Mouse (Mus musculus) lung, embryonic 16.5 days (tissue): ENCODE data around the gene Krt222. TPM values are rescaled to one million over a fixed set of nuclear protein-coding genes. Genes with fewer than 3 reads are reported as not detected.

Experiments
- ATAC-seq: fragments of 200-750 bp; cut with Nextera tagmentation; 2 replicates; pipeline ENCODE4 v1.8.0; 2017; ENCODE audit warnings: low read depth, mild to moderate bottlenecking, moderate library complexity
- H3K27ac ChIP-seq: fragments of 300-500 bp; sonication (generic); 2 replicates; pipeline ENCODE4 v1.5.1; 2014; ENCODE audit warnings: mild to moderate bottlenecking, control low read depth, low read length
- H3K27me3 ChIP-seq: fragments of 300-500 bp; sonication (generic); 2 replicates; pipeline ENCODE4 v1.6.1; 2014; ENCODE audit warnings: low read depth, low read length, mixed read lengths; ENCODE audit not compliant: control insufficient read depth, insufficient read depth
- H3K36me3 ChIP-seq: fragments of 300-500 bp; sonication (generic); 2 replicates; pipeline ENCODE4 v1.6.1; 2014; ENCODE audit warnings: low read length; ENCODE audit not compliant: control insufficient read depth, insufficient read depth
- H3K4me1 ChIP-seq: fragments of 300-500 bp; sonication (generic); replicated peaks from 2 replicates; pipeline ENCODE4 v1.6.1; 2014; ENCODE audit warnings: low read length, mixed read lengths; ENCODE audit not compliant: control insufficient read depth, insufficient read depth
- H3K4me2 ChIP-seq: fragments of 300-500 bp; sonication (generic); 2 replicates; pipeline ENCODE4 v1.6.1; 2014; ENCODE audit warnings: low read depth, low read length, control low read depth
- H3K4me3 ChIP-seq: fragments of 300-500 bp; sonication (generic); 2 replicates; pipeline ENCODE4 v1.5.1; 2014; ENCODE audit warnings: mild to moderate bottlenecking, low read length, control low read depth
- H3K9ac ChIP-seq: fragments of 300-500 bp; sonication (generic); 2 replicates; pipeline ENCODE4 v1.6.1; 2014; ENCODE audit warnings: low read length, control low read depth
- H3K9me3 ChIP-seq: fragments of 300-500 bp; sonication (generic); 2 replicates; pipeline ENCODE4 v1.6.1; 2016; ENCODE audit warnings: low read length; ENCODE audit not compliant: control insufficient read depth
- WGBS: fragments of 180-500 bp; shearing (Covaris S2); extraction: QIAGEN DNeasy Blood & Tissue Kit; methylation state at CpG from one replicate; pipeline ENCODE4 v1.1.7; 2014; 5-methylcytosine and 5-hydroxymethylcytosine counted together
- polyA plus RNA-seq: library from polyadenylated mRNA; unstranded; fragments of >200 nt; fragmentation: Nextera tagmentation; extraction: Ambion mirVana; gene quantifications from 2 replicates; pipeline ENCODE4 v1.2.1, GENCODE M21; 2015

Krt222 gene
- polyA plus RNA-seq, 1 experiment from 2014 or later = 0.29 TPM

DNA sequence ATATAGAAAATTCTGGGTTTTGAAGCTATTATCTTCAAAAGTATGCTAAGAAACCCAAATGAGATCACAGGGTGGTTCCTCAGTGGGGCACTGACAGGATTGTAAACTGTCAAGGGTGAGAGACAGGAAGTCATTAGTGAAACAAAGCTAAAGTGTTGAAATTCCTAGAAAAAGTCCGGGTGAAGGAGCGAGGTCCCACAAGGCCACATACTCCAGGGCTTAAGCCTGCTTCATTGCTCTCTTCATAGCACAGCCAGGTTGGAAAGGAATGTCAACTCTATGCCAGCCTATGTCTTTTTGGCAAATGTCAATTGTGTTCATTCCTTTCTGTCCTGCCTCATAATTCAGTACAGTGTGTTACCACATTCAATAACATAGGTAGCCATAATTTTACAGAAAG is 36.4 kb downstream of the Krt222 start:
- WGBS = 16% methylated on average over 2 of the region's 2 CpGs
- Histone ChIP-seq H3K36me3 (peaks cover 21% of the 10 kb centered on the region), H3K27me3 (no peaks in the 10 kb centered on the region), H3K4me1 (no peaks in the 10 kb centered on the region), H3K9ac (no peak overlapping the region), H3K9me3 (no peaks in the 10 kb centered on the region), H3K4me3 (no peak overlapping the region), H3K4me2 (no peak overlapping the region), H3K27ac (no peak overlapping the region)
- no peak for ATAC-seq

DNA sequence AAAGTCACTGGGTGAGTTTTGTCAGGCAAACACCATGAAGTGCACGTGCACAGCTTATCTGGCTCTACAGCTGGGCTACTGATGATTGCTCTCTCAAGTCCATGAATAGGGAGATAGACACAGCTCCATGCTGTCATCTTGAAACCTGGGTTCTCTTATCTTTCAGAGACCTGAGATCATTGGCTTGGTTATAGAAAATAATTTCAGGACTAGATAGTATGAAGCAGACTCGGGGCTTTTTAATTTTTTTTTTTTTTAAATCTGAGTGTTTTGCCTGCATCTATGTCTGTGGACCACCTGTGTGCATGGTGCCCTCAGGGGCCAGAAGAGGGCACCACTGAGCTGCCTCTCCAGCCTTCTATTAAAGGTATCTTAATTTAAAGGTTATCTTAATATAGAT is 36.9 kb downstream of the Krt222 start:
- peaks cover 16% of the 10 kb centered on the region for H3K36me3 ChIP-seq
- H3K9me3 ChIP-seq = no peaks in the 10 kb centered on the region
- H3K27ac ChIP-seq = no peak overlapping the region
- H3K4me2 ChIP-seq = no peak overlapping the region
- H3K4me3 ChIP-seq = no peak overlapping the region
- 12% methylated on average over 2 of the region's 2 CpGs for WGBS
- no peaks in the 10 kb centered on the region for H3K4me1 ChIP-seq
- no peaks in the 10 kb centered on the region for H3K27me3 ChIP-seq
- no peak overlapping the region for H3K9ac ChIP-seq
- ATAC-seq = no peak

DNA sequence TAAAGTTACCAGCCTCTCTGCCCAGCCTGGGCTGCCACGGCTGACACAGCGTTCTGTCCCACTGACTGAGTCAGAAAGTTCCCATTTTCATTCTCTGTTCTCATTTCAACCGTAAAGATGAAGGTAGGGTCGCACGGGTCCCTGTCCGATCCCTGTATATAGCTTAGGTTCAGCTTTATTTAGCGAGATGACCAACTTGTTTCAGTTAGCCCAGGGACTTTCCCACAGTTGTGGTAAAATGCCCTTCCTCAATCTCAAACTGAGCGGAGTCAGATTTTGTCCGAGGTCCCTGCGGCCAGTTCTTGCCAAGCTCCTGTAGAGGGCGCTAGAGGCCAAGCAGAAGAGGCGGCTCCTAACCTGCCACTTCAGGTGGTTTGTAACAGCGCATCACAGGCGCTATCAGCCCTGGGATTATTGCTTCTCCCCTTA is 54.7 kb downstream of the Krt222 start:
- no peaks in the 10 kb centered on the region; the same call in none of the 2 replicates for H3K27me3 ChIP-seq
- H3K27ac ChIP-seq = no peak overlapping the region
- H3K4me3 ChIP-seq = no peak overlapping the region
- H3K9ac ChIP-seq = no peak overlapping the region
- H3K4me2 ChIP-seq = no peak overlapping the region
- H3K36me3 ChIP-seq = no peaks in the 10 kb centered on the region
- WGBS = 20% methylated on average over 14 of the region's 14 CpGs
- H3K4me1 ChIP-seq = no peaks in the 10 kb centered on the region
- H3K9me3 ChIP-seq = no peaks in the 10 kb centered on the region
- no peak for ATAC-seq

DNA sequence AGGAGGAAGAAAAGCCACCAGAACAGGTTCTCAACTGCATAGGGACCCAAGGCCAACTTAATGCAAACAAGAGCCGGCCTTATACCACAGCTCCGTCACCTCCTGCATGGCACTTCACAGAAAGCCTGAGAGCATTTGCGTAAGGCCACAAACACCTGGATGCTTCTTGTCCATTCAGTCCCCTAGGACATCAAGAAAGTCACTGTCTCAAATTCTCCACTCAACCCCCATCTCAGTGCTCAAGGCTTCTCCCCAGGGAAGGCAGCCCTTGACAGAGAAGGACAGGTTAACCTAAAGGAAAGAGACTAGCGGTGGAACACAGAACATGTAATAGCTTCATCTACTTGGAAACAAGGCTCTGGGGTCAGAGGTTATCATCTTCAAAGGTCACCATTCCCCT is 56.5 kb downstream of the Krt222 start:
- Histone ChIP-seq H3K36me3 (no peaks in the 10 kb centered on the region), H3K9ac (no peak overlapping the region), H3K4me3 (no peak overlapping the region), H3K27me3 (no peaks in the 10 kb centered on the region; the same call in none of the 2 replicates), H3K4me1 (no peaks in the 10 kb centered on the region), H3K27ac (no peak overlapping the region), H3K4me2 (no peak overlapping the region), H3K9me3 (no peaks in the 10 kb centered on the region)
- WGBS = 55% methylated on average over 4 of the region's 4 CpGs
- no peak for ATAC-seq

DNA sequence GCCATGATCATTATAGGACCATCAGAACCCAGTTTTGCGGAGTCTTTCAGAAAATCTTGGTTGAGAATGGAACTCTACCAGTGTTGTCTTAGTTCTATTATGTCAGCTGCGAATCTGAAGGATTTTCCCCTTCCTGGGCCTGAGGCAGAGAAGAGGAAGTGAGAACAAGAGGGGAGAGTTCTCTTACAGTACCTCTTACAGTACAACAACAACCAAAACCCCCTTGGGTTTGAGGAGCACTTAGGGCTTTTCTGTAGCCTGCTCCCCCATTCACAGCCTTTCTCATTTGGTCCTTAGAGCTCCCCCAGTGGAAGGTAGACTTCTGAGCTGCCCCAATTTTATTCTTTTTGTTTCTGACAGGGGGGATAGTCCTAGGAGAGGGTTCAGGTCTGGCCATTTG is 57.0 kb downstream of the Krt222 start:
- 74% methylated on average over 2 of the region's 2 CpGs for WGBS
- no peak for ATAC-seq
- H3K4me1 ChIP-seq = no peaks in the 10 kb centered on the region
- H3K9ac ChIP-seq = no peak overlapping the region
- no peaks in the 10 kb centered on the region for H3K9me3 ChIP-seq
- H3K4me3 ChIP-seq = no peak overlapping the region
- no peak overlapping the region for H3K27ac ChIP-seq
- H3K4me2 ChIP-seq = no peak overlapping the region
- no peaks in the 10 kb centered on the region for H3K36me3 ChIP-seq
- H3K27me3 ChIP-seq = no peaks in the 10 kb centered on the region; the same call in none of the 2 replicates

Other genes starting within 250 kb of the Krt222 start
- gene Top2a, start 219.9 kb downstream of the Krt222 start, polyA plus RNA-seq = 257 and 270 TPM in 2 replicates
- gene Igfbp4, start 202.8 kb downstream of the Krt222 start, polyA plus RNA-seq = 498 TPM in 2 replicates
- 0.19 and 0.39 TPM in 2 replicates for gene Tns4, start 154.8 kb downstream of the Krt222 start, polyA plus RNA-seq
- gene Ccr7, start 89.0 kb downstream of the Krt222 start, polyA plus RNA-seq = 0.18 and 0.20 TPM in 2 replicates
- gene Smarce1, start 13.1 kb downstream of the Krt222 start, polyA plus RNA-seq = 199 and 235 TPM in 2 replicates
- gene Krt24, start 41.2 kb upstream of the Krt222 start, polyA plus RNA-seq = not detected in 2 replicates
- not detected in 2 replicates for gene Krt25, start 78.9 kb upstream of the Krt222 start, polyA plus RNA-seq
- gene Krt26, start 93.9 kb upstream of the Krt222 start, polyA plus RNA-seq = not detected in 2 replicates
- not detected in 2 replicates for gene Krt27, start 107.0 kb upstream of the Krt222 start, polyA plus RNA-seq
- 0.13 and 0.21 TPM in 2 replicates for gene Krt28, start 130.8 kb upstream of the Krt222 start, polyA plus RNA-seq
- 21.6 and 23.2 TPM in 2 replicates for gene Krt10, start 145.3 kb upstream of the Krt222 start, polyA plus RNA-seq
- gene Krt12, start 178.2 kb upstream of the Krt222 start, polyA plus RNA-seq = not detected in 2 replicates
- 0.30 and 0.96 TPM in 2 replicates for gene Krt20, start 194.1 kb upstream of the Krt222 start, polyA plus RNA-seq
- gene Krt23, start 249.1 kb upstream of the Krt222 start, polyA plus RNA-seq = 4.9 and 5.4 TPM in 2 replicates